Mouse (Mus musculus) forebrain, embryonic 14.5 days (tissue): Measurements from ENCODE around the gene Txk. TPM values are rescaled to one million over a fixed set of nuclear protein-coding genes. Genes with fewer than 3 reads are reported as not detected.
A peak's percentile ranks its signal among the peaks of the same experiment; 100 is the strongest.

Experiments used
- ATAC-seq: fragments of 200-750 bp; cut with Nextera tagmentation; 2 replicates; pipeline ENCODE4 v1.8.0; 2017; ENCODE audit warnings: mild to moderate bottlenecking, moderate library complexity
- DNase-seq: peaks from one replicate; pipeline ENCODE4 v3.0.0-alpha.2; 2015; ENCODE audit warnings: low spot score
- H3K27ac ChIP-seq: fragments of 300-500 bp; sonication (generic); 2 replicates; pipeline ENCODE4 v1.5.1; 2014; ENCODE audit warnings: low read depth, mild to moderate bottlenecking, control low read depth, low read length, moderate library complexity
- H3K27me3 ChIP-seq: fragments of 300-500 bp; sonication (generic); replicated peaks from 2 replicates; pipeline ENCODE4 v1.6.1; 2014; ENCODE audit warnings: low read length, control low read depth, mixed read lengths; ENCODE audit not compliant: control insufficient read depth, insufficient read depth
- H3K36me3 ChIP-seq: fragments of 300-500 bp; sonication (generic); 2 replicates; pipeline ENCODE4 v1.6.1; 2014; ENCODE audit warnings: low read length, control low read depth; ENCODE audit not compliant: control insufficient read depth, insufficient read depth
- H3K4me1 ChIP-seq: fragments of 300-500 bp; sonication (generic); 2 replicates; pipeline ENCODE4 v1.6.1; 2014; ENCODE audit warnings: antibody characterized with exemption, low read length, control low read depth; ENCODE audit not compliant: control insufficient read depth, insufficient read depth
- H3K4me2 ChIP-seq: fragments of 300-500 bp; sonication (generic); 2 replicates; pipeline ENCODE4 v1.6.1; 2014; ENCODE audit warnings: mild to moderate bottlenecking, control low read depth, low read length
- H3K4me3 ChIP-seq: fragments of 300-500 bp; sonication (generic); 2 replicates; pipeline ENCODE4 v1.5.1; 2014; ENCODE audit warnings: low read depth, low read length, control low read depth
- H3K9ac ChIP-seq: fragments of 300-500 bp; sonication (generic); 2 replicates; pipeline ENCODE4 v1.6.1; 2014; ENCODE audit warnings: mild to moderate bottlenecking, low read length, control low read depth, moderate library complexity
- H3K9me3 ChIP-seq: fragments of 300-500 bp; sonication (generic); replicated peaks from 2 replicates; pipeline ENCODE4 v1.6.1; 2016; ENCODE audit warnings: low read length, control low read depth, mixed read lengths; ENCODE audit not compliant: control insufficient read depth
- WGBS: fragments of 180-500 bp; shearing (Covaris S2); extraction: QIAGEN DNeasy Blood & Tissue Kit; methylation state at CpG from one replicate; pipeline ENCODE4 v1.1.7; 2014; 5-methylcytosine and 5-hydroxymethylcytosine counted together
- polyA plus RNA-seq: library from polyadenylated mRNA; unstranded; fragments of >200 nt; fragmentation: Nextera tagmentation; extraction: Ambion mirVana; gene quantifications from 2 replicates; pipeline ENCODE4 v1.2.1, GENCODE M21; 2014

The Txk gene
- polyA plus RNA-seq, 1 experiment from 2014 or later, result not detected

DNA sequence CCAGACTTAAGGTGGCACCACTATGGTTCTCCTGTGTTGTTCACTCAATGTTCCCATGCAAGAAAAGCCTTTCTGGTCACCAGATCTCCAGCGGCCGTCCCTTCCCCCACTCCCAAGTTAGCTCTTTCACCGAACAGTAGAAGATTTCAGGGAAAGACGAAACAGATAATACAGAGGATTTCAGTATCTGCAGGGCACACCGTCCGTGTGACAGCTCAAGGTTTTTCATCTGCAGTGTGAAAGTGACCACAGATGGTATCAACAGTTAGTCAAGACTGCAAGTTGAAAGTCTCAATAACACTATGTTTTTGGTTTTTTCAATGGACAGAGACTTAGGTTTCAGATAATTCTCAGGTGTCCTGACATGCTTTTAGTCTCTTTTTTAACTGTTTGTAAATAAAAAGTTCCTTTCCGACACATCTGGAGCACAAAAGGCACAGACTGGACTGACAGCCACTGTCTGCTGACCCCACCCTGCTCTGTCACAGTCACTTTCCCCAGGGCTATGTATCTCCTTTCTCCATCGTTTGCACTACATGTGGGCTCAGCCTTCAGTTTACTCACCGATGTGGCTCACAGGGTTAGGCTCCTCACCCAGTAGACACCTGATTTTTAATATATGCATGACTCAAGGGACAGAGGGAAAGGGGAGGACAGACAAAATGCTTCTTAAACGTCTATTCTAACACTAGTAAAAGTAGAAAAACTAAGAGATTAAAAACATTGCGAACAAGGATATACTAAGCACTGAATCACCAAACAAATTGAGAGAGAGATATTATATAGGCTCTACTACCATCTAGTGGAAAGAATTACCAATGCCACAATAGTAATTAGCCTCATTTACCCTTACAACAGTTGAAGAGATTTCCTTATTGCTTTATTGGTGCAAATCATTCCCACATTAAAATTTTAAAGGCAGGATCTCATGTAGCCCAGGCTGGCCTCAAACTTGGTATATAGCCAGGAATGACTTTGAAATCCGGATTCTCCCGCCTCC lies 6.6 kb upstream of the Txk start:
- DNase-seq, result peak; percentile 66
- no peak overlapping the region for H3K4me2 ChIP-seq
- ATAC-seq, result peak; percentile 57; the same call in 1 of the 2 replicates
- no peaks in the 10 kb centered on the region for H3K36me3 ChIP-seq
- WGBS, result 81% methylated on average over 13 of the region's 13 CpGs
- no peaks in the 10 kb centered on the region for H3K27me3 ChIP-seq
- H3K27ac ChIP-seq, result no peak overlapping the region
- H3K9me3 ChIP-seq, result no peaks in the 10 kb centered on the region
- H3K4me1 ChIP-seq, result peaks cover 7% of the 10 kb centered on the region
- H3K9ac ChIP-seq, result no peak overlapping the region
- no peak overlapping the region for H3K4me3 ChIP-seq

DNA sequence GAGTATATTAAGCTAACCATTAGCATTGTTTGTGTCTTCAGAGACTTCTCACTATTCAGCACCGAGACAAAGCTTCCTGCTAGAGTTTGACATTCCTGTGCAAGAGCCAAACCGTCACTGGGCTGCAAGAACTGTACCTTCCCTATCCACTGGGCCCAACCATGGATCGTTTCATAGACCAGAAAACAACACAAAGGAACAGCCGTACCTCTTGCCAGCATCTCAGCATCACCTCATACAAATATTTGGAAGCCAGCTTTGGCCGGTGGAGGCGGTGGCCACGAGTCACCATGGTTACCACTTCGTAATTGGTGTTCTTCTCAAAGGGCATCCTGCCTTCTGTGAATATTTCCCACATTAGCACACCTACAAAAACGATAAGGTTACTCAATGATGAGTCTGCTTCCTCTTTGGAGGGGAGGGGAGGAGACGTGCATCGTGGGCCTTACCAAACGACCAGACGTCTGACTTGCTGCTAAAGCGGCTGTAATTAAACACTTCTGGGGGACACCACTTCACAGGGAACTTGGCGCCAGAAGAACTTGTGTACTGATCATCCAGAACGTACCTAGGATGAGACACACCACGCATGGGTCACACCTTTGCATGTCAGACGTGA lies 4.7 kb upstream of the Txk start:
- ATAC-seq, result peak; percentile 52
- 57% methylated on average over 18 of the region's 18 CpGs for WGBS
- DNase-seq, result peak; percentile 51

DNA sequence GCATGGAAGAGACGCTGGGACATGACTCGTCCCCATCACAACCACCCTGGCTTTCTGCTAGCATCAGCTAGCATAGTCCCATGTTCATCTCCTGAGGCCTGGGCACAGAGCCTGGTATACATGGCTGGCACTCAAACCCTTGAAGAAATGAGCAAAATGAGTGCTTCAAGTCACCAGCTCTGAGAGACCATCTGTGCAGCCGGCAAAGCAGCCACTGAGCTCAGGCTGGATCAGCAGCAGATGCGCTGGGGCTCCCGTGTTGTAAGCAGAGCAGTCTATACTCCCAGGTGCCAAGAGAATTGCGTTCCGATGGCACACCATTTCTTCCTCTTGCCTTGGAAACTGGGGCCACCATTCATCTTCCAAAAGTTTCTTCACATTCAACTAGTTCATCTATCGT lies 3.4 kb upstream of the Txk start:
- Histone ChIP-seq H3K27me3 (no peaks in the 10 kb centered on the region), H3K9me3 (no peaks in the 10 kb centered on the region), H3K36me3 (no peaks in the 10 kb centered on the region), H3K4me3 (no peak overlapping the region), H3K4me1 (no peaks in the 10 kb centered on the region; the same call in 1 of the 2 replicates), H3K4me2 (no peak overlapping the region), H3K27ac (no peak overlapping the region), H3K9ac (no peak overlapping the region)
- ATAC-seq (peak; percentile 30; the same call in 1 of the 2 replicates), DNase-seq (peak; percentile 56)
- WGBS, result 86% methylated on average over 8 of the region's 8 CpGs

More for the DNA sequence above, 4.7 kb upstream of the Txk start:
- H3K27me3 ChIP-seq, result no peaks in the 10 kb centered on the region
- no peaks in the 10 kb centered on the region for H3K9me3 ChIP-seq
- no peak overlapping the region for H3K4me3 ChIP-seq
- H3K4me2 ChIP-seq, result no peak overlapping the region
- no peak overlapping the region for H3K9ac ChIP-seq
- H3K27ac ChIP-seq, result no peak overlapping the region
- peaks cover 7% of the 10 kb centered on the region for H3K4me1 ChIP-seq
- no peaks in the 10 kb centered on the region for H3K36me3 ChIP-seq

DNA sequence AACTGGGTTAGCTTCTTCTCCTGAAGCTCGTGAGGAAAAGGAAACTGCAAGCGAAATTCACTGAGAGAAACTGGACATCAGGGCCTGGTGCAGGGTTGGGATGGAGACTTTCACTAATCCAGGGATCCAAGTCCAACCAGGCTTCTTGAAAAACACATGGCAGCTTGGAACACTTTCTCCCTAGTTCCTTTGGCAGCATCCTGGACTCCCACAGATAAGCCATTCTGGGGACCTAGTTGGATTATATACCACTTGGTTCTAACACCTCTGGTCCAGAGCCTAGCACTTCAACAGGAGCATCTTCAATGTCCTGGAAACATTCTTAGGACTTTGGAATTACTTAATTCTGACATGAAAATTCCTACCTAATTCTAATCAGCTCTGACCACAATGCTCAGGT lies 2.5 kb upstream of the Txk start:
- Histone ChIP-seq H3K27me3 (no peaks in the 10 kb centered on the region), H3K36me3 (no peaks in the 10 kb centered on the region), H3K9me3 (no peaks in the 10 kb centered on the region), H3K4me2 (no peak overlapping the region), H3K27ac (no peak overlapping the region), H3K4me3 (no peak overlapping the region), H3K9ac (no peak overlapping the region), H3K4me1 (no peaks in the 10 kb centered on the region; the same call in 1 of the 2 replicates)
- no peak for ATAC-seq
- no peak for DNase-seq
- 85% methylated on average over 2 of the region's 2 CpGs for WGBS

DNA sequence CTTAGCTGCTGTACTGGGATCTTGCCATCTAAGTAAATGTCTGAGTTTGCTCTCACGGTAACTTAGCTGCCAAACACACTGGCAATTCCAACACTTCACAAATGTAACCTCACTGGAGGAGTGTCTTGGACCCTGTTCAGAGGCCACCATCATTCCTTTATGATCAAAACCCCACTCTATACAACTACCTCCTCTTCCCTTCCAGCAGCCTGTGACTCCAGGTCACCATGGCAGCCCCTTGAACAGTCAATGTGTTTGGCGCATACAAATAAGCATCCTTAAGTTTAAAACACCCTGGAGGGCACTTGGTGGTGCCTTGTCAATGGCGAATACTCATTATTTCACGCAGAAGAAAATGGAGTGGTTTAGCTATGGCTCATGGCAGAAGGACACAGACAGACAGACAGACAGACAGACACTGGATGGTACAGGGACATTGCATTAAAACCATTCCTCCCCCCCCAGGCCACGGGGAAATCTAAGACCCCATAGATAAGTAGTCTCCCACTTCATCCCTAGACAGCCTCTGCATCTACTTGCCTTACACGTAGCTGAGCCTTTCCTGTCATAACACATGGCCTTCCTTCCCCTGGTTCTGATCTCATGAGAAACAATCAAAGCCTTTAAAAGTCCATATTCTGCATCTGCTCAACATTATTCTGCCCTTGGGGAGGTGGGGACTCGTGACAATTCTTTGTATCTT lies 1.4 kb downstream of the Txk start:
- H3K27me3 ChIP-seq, result no peaks in the 10 kb centered on the region
- H3K9me3 ChIP-seq, result no peaks in the 10 kb centered on the region
- H3K27ac ChIP-seq, result no peak overlapping the region
- WGBS, result 80% methylated on average over 7 of the region's 7 CpGs
- ATAC-seq, result peak; percentile 46; the same call in 1 of the 2 replicates
- no peaks in the 10 kb centered on the region for H3K4me1 ChIP-seq
- no peak overlapping the region for H3K4me3 ChIP-seq
- no peak overlapping the region for H3K4me2 ChIP-seq
- no peaks in the 10 kb centered on the region for H3K36me3 ChIP-seq
- no peak overlapping the region for H3K9ac ChIP-seq
- DNase-seq, result peak; percentile 24

DNA sequence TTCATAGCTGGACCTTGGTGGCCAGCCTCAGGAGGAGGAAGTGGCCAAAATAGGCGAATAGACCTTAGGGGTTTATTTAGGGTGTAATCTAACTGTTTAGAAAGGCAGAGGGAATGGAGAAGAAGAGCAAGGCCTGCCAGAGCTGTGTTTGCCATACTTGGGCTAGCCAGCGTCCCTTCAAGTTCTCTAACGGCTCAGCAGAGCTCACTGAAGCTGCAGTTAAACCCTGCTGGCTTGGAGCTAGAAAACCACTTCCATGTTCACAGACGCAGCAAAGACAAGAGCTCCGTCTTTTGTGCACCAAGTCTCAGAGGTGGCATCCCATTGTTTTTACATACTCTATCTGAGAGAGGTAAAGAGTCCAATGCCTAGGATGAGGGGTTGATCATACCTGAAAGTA lies 2.4 kb downstream of the Txk start:
- ATAC-seq, result no peak
- no peak for DNase-seq
- H3K27me3 ChIP-seq, result no peaks in the 10 kb centered on the region
- 73% methylated on average over 5 of the region's 5 CpGs for WGBS
- H3K36me3 ChIP-seq, result no peaks in the 10 kb centered on the region
- H3K27ac ChIP-seq, result no peak overlapping the region
- no peak overlapping the region for H3K9ac ChIP-seq
- H3K4me3 ChIP-seq, result no peak overlapping the region
- H3K4me1 ChIP-seq, result no peaks in the 10 kb centered on the region
- H3K9me3 ChIP-seq, result no peaks in the 10 kb centered on the region
- no peak overlapping the region for H3K4me2 ChIP-seq

DNA sequence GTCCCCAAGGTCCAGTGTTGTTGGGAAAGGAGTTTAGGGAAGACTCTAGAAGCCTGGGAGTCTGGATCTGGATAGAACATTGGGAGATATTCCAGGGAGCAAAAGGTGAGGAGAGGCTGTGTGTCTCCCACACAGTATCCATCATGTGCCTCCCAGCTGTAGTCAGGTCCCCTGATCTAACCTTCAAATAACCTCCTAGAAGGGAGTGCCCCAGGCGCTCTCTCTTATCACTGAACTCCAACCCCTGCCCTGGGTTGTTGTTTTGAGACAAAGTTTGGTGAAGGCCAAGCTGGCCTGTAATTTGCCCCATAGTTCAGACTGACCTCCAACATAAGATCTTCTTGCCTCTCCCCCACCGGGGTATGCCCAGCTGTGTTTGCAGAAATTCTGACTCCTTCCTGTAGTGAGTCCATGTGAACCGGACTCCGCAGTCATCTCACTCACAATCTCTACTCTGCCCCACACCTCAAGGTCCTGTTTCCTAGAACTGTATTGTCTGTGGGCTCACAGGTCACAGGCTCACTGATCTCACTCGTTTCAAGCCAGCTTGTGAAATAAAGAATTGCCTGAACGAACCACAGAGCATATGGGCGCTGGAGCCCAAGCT lies 3.8 kb downstream of the Txk start:
- WGBS, result 76% methylated on average over 7 of the region's 7 CpGs
- ATAC-seq, result no peak
- H3K4me1 ChIP-seq, result no peaks in the 10 kb centered on the region
- no peaks in the 10 kb centered on the region for H3K36me3 ChIP-seq
- no peak overlapping the region for H3K4me3 ChIP-seq
- H3K27me3 ChIP-seq, result no peaks in the 10 kb centered on the region
- no peak for DNase-seq
- H3K9me3 ChIP-seq, result no peaks in the 10 kb centered on the region
- H3K9ac ChIP-seq, result no peak overlapping the region
- no peak overlapping the region for H3K27ac ChIP-seq
- H3K4me2 ChIP-seq, result no peak overlapping the region

DNA sequence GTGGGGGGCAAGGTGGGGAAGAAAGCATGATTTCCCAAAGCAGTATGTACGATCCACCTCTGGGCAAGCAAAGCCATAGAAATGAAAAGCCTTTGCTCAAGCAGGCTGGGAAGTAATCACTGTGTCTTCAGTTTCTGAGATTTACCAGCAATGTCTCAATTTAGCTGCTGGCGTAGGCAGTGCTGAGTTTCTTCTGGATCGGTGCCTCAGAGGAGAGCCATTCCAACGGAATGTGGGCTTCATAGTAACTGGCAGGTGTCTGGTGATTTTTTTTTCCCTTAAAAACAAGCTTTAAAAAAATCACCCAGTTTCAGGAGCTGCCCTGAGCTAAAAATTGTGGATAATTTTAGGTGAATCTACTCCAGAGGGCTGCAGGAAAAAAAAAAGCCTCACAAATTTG lies 5.2 kb downstream of the Txk start:
- no peak overlapping the region for H3K4me2 ChIP-seq
- ATAC-seq, result no peak
- H3K9ac ChIP-seq, result no peak overlapping the region
- no peaks in the 10 kb centered on the region for H3K27me3 ChIP-seq
- H3K4me3 ChIP-seq, result no peak overlapping the region
- 83% methylated on average over 4 of the region's 4 CpGs for WGBS
- no peaks in the 10 kb centered on the region for H3K36me3 ChIP-seq
- no peaks in the 10 kb centered on the region for H3K9me3 ChIP-seq
- no peak for DNase-seq
- H3K27ac ChIP-seq, result no peak overlapping the region
- H3K4me1 ChIP-seq, result no peaks in the 10 kb centered on the region
